Mouse (Mus musculus) olfactory bulb, adult 2 months (tissue): ENCODE results near the gene Colca2. TPM values are rescaled to one million over a fixed set of nuclear protein-coding genes. Genes with fewer than 3 reads are reported as not detected.

Source experiments
- H3K27ac ChIP-seq: fragments of 200-500 bp; 2 replicates; pipeline ENCODE4 v1.5.1; 2012; ENCODE audit warnings: low read depth, low read length; ENCODE audit not compliant: insufficient read depth
- H3K4me1 ChIP-seq: fragments of 200-500 bp; 2 replicates; pipeline ENCODE4 v1.6.1; 2012; ENCODE audit warnings: low read length; ENCODE audit not compliant: control insufficient read depth, insufficient read depth
- H3K4me3 ChIP-seq: fragments of 200-500 bp; 2 replicates; pipeline ENCODE4 v1.5.1; 2012; ENCODE audit warnings: mild to moderate bottlenecking, low read depth, low read length, moderate library complexity; ENCODE audit not compliant: insufficient read depth
- CTCF ChIP-seq: fragments of 200-500 bp; IDR thresholded peaks from 2 replicates; pipeline ENCODE4 v1.5.1; 2012; ENCODE audit warnings: low read depth, mild to moderate bottlenecking, low read length, moderate library complexity; ENCODE audit not compliant: insufficient read depth
- POLR2A ChIP-seq: fragments of 200-500 bp; IDR thresholded peaks from 2 replicates; pipeline ENCODE4 v1.6.1; 2012; ENCODE audit warnings: mild to moderate bottlenecking, low read depth, low read length, moderate library complexity; ENCODE audit not compliant: insufficient read depth
- WGBS: fragments of 180-500 bp; shearing (Covaris S2); methylation state at CpG from one replicate; pipeline ENCODE4 v1.1.7; 2018; 5-methylcytosine and 5-hydroxymethylcytosine counted together
- polyA plus RNA-seq: library from polyadenylated mRNA; stranded (reverse); fragments of >200 nt; gene quantifications from 2 replicates; pipeline ENCODE4 v1.2.4, GENCODE M21; 2012; ENCODE audit warnings: low replicate concordance; ENCODE audit not compliant: missing spikeins, insufficient read depth, insufficient read length

Colca2 gene
- polyA plus RNA-seq, 1 experiment, result not detected

GRCm38 (mm10) chr9:51312554-51313317 lies 34.4 kb upstream of the Colca2 start:
- Histone ChIP-seq H3K27ac (no peak overlapping the region), H3K4me1 (no peaks in the 10 kb centered on the region), H3K4me3 (no peak overlapping the region)
- TF ChIP-seq CTCF (no peak), POLR2A (no peak)
- WGBS, result 56% methylated on average over 18 of the region's 18 CpGs

GRCm38 (mm10) chr9:51310515-51310914 lies 32.1 kb upstream of the Colca2 start:
- Histone ChIP-seq H3K4me1 (no peaks in the 10 kb centered on the region), H3K27ac (no peak overlapping the region), H3K4me3 (no peak overlapping the region)
- 93% methylated on average over 7 of the region's 7 CpGs for WGBS
- TF ChIP-seq POLR2A (no peak), CTCF (no peak)

GRCm38 (mm10) chr9:51306351-51306750 lies 28.0 kb upstream of the Colca2 start:
- WGBS, result 76% methylated on average over 3 of the region's 3 CpGs
- Histone ChIP-seq H3K27ac (no peak overlapping the region), H3K4me3 (no peak overlapping the region), H3K4me1 (no peaks in the 10 kb centered on the region)
- TF ChIP-seq POLR2A (no peak), CTCF (no peak)

- Histone ChIP-seq H3K4me1 (no peaks in the 10 kb centered on the region), H3K4me3 (no peak overlapping the region), H3K27ac (no peak overlapping the region)
- TF ChIP-seq POLR2A, result no peak
- TF ChIP-seq CTCF, result no peak
- 76% methylated on average over 3 of the region's 3 CpGs for WGBS
Observed at GRCm38 (mm10) chr9:51305146-51305545, 26.8 kb upstream of the Colca2 start.

GRCm38 (mm10) chr9:51303980-51304379 lies 25.6 kb upstream of the Colca2 start:
- TF ChIP-seq POLR2A (no peak), CTCF (no peak)
- H3K4me3 ChIP-seq, result no peak overlapping the region
- H3K4me1 ChIP-seq, result no peaks in the 10 kb centered on the region
- H3K27ac ChIP-seq, result no peak overlapping the region
- 79% methylated on average over 5 of the region's 5 CpGs for WGBS

- 76% methylated on average over 8 of the region's 8 CpGs for WGBS
Observed at GRCm38 (mm10) chr9:51293541-51293940, 15.2 kb upstream of the Colca2 start.

GRCm38 (mm10) chr9:51292674-51293073 lies 14.3 kb upstream of the Colca2 start:
- TF ChIP-seq POLR2A (no peak), CTCF (no peak)
- WGBS, result 28% methylated on average over 4 of the region's 4 CpGs
- H3K4me1 ChIP-seq, result peaks cover 3% of the 10 kb centered on the region; the same call in 1 of the 2 replicates

More at GRCm38 (mm10) chr9:51293541-51293940, 15.2 kb upstream of the Colca2 start:
- Histone ChIP-seq H3K4me3 (no peak overlapping the region), H3K4me1 (no peaks in the 10 kb centered on the region), H3K27ac (no peak overlapping the region)
- TF ChIP-seq POLR2A (no peak), CTCF (no peak)

GRCm38 (mm10) chr9:51290980-51291379 lies 12.6 kb upstream of the Colca2 start:
- 78% methylated on average over 4 of the region's 4 CpGs for WGBS
- no peak overlapping the region for H3K4me3 ChIP-seq
- TF ChIP-seq POLR2A, result no peak
- no peak for TF ChIP-seq CTCF
- H3K27ac ChIP-seq, result no peak overlapping the region
- H3K4me1 ChIP-seq, result peaks cover 3% of the 10 kb centered on the region; the same call in 1 of the 2 replicates

More at GRCm38 (mm10) chr9:51292674-51293073, 14.3 kb upstream of the Colca2 start:
- Histone ChIP-seq H3K27ac (no peak overlapping the region), H3K4me3 (no peak overlapping the region)

GRCm38 (mm10) chr9:51286079-51286478 lies 7.7 kb upstream of the Colca2 start:
- WGBS, result 21% methylated on average over 2 of the region's 2 CpGs
- Histone ChIP-seq H3K4me1 (peaks cover 3% of the 10 kb centered on the region; the same call in 1 of the 2 replicates), H3K4me3 (no peak overlapping the region), H3K27ac (no peak overlapping the region)
- TF ChIP-seq POLR2A (no peak), CTCF (no peak)
